Mouse (Mus musculus) spleen, postnatal 10 days (tissue): ENCODE results near the gene Tfrc.

ENCODE experiments used
- DNase-seq, 2 experiments: peaks; one replicate each; pipeline ENCODE4 v3.0.0; 2021 to 2022; ENCODE audit warnings: low spot score in 2 of 2

The Tfrc gene

DNA sequence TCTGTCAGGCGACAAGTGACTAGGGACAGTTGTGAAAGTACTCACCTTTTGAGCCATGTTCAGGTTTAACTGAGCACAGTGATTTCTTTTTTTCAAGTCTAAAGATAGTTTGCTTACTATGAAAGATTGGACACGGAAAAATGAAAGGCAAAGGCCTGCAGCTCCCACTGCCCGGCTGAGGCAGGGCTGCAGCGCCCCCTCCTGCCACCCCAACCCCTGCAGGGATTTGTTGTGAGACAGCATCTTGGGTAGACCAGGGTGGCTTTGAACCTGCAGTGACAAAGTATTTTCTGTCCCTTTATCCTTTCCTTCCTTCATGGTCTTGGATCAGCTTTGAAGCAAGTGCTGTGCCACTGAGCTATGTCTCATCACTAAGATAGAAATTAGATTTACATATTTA, 59.8 kb downstream of the Tfrc start:
- peak in 1 of 2 experiments; percentile 67 for DNase-seq

- DNase-seq, result no peak
Observed at GRCm38 (mm10) chr16:32669243-32669642, 60.5 kb downstream of the Tfrc start.

DNA sequence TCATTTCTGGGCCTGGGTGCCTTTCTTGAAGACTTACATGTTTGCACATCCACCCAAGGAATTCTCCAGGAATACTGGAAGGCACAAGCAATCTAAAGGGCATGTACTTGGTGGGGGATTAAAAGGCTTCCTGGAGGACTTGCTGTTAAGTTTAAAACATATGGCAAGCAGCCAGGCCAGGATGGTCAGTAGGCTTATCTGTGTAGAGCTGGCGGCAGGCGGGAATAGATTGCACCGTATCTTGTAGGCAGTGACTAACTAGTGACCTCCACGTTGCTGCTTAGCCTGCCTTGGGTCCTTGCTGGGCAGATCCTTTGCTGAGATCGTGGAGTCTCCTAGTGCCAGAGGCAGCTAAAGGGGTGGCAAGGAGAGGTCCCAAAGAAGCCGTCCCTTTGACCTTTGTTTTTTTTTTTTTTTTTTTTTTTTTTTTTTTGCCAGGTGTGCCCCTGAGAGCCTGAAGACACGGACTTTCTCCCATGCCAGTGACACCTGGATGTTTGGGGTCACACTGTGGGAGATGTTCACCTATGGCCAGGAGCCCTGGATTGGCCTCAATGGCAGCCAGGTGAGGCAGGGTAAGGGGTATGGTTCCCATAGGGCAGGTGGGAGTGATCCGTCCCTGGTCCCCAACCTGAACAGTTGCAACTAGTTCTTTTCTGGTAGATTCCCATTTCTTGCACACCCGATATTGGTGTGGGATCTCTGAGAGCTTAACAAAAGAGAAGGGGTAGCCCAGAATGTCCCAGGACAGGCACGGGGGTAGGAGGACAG, 61.8 kb downstream of the Tfrc start:
- DNase-seq, result peak in 1 of 2 experiments; percentile 60

- no peak for DNase-seq
Observed at GRCm38 (mm10) chr16:32671206-32671887, 62.6 kb downstream of the Tfrc start.

GRCm38 (mm10) chr16:32672250-32672649, 63.5 kb downstream of the Tfrc start:
- DNase-seq, result no peak

DNA sequence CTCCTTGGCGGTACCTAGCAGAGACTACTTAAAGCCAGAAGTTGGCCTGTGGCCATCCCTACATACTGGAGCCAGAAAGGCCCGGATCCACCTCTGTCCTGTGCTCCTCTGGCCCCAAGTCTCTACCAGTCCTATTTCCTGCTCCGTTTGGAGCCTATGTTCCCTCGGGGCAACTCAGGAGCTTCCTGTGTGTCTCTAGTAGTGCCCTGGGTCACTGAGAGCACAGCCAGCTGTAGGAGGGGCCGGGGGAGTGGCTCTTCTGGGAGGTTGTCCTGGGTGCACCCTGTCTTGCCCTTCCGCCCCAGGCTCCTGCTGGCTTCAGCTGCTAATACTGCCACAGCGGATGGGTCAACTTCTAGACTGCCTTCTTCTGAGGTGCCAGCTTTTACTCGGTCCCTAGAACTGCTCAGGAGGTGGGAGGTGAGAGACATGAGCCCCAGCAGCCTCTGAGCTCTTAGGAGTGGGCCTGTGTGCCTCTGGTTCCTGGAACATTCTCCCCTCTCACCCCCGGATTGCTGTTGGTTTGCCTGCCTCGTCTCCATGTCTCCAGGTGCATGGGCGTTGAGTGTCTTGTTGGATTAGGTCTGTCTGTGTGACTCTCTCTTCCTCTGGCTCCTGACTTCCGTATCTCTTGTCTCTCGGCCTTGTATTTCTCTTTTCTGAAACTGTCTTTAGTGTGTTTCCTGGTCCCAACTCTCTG, 64.3 kb downstream of the Tfrc start:
- DNase-seq, result peak; percentile 18 to 40

GRCm38 (mm10) chr16:32674121-32674740, 65.5 kb downstream of the Tfrc start:
- no peak for DNase-seq

DNA sequence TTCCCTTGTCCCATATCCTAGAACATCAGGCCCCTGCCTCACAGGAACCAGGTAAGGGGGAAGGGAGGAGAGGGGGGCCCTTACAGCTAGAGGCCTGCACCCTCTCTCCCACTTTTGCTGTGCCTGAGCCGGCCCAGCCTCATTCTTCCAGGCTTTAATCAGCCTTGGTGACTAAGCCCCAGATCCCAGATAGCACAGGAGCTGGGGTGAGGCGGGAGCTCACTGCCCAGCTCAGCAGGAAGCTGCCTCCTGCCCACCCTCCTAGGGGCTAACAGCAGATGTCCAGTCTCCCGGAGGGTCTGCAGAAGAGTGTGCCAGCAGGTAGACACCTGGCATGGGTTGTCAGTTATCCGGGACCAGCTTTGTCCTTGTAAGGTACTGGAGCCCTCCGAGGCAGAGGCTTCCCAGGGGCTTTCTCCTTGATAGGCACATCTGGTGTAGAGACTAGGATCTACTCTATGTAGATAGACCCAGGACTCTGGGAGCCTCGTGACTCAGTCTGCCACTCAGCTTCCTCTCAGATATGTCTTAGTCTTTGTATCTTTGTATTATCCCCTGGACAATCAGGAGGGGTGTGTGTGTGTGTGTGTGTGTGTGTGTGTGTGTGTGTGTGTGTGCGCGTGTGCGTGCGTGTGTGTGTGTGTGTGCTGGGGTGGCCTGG, 68.5 kb downstream of the Tfrc start:
- peak in 1 of 2 experiments; percentile 4 for DNase-seq

DNA sequence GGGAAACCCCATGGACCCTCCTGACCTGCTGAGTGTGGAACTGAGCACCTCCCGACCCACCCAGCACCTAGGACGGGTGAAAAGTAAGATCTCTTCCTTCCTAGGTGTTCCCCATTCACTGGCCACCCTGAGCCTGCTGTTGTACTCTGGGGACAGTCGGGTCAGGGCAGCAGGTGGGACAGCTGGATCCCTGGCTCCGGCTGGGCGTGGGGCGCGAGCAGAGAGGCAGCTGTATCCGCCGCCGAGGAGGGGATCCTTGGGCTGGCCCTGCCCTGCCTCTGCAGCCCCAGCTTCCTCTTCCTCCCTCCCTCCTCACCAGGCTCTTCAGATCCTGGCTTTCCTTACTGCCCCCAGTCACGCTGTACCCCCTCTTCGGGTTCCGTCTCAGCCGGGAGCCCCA, 69.2 kb downstream of the Tfrc start:
- peak in 1 of 2 experiments; percentile 15 for DNase-seq

DNA sequence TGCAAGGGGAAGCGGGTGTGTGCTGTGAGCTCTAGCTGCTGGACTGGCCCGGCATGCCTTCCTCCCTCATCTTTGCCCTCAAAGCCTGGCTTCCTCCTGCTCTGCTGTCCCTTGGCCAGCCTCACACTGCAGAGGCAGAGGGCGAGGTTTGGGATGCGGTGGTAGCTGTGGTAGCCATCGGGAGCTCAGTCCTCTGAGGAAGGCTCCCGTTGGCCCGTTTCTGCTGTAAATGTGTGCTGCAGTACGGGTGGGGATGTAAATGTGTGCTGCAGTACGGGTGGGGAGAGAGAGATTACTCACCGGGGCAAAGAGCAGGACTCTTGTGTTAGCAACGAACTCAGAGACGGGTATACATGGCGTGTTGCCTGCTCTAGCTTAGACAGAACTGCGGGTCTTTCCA, 70.1 kb downstream of the Tfrc start:
- DNase-seq, result no peak

DNA sequence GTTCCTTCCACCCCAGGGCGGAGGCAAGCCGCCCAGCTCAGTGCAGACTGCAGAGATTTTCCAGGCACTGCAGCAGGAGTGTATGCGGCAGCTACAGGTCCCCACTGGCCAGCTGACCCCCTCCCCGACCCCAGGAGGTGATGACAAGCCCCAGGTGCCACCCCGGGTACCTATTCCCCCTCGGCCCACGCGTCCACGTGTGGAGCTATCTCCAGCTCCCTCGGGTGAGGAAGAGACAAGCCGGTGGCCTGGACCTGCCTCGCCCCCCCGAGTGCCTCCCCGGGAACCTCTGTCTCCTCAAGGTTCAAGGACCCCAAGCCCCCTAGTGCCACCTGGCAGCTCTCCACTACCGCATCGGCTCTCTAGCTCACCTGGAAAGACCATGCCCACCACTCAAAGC, 71.3 kb downstream of the Tfrc start:
- peak in 1 of 2 experiments; percentile 6 for DNase-seq

GRCm38 (mm10) chr16:32680806-32681205, 72.1 kb downstream of the Tfrc start:
- peak in 1 of 2 experiments; percentile 10 for DNase-seq

DNA sequence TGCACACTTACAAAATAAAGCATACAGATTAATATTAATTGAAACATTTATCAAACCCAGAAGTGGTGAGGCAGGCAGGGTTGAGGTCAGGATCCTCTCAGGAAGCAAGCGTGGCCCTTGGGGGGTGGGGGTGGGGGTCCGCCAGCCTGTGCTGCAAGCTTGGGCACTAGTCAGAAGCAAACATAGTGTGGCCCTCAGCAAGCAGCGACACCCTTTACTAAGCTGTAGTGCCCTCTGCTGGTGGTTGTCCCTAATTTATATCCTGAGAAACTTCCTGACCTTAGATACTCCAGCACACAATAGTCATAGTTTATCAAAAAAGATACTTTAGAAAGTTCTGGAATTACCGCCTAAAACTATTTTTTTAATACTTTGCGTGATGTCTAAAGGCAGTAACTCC, 73.5 kb downstream of the Tfrc start:
- peak; percentile 73 to 87 for DNase-seq
